Mouse (Mus musculus): Measurements from ENCODE around the gene Gpr143.

DNA sequence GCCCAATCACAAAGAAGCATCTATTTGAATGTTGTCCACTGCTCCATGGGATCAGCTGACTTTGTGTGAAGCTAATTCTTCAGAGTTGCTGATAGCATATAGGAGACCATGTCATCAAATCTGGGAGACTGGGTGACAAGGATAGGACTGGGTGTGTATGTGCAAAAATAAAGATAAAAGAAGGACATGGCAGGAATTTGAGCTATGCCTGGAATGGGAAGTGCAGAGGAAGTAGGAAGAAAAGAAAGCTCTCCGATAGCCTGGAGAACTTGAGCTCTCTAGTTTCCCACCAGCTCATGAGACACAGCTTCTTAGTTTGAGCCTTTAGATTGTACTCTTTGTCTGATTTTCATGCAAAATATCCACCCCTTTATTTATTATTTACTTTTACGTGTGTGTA lies 6.9 kb downstream of the Gpr143 start:
- TF ChIP-seq CTCF (conservative IDR thresholded peaks at IDR 0.05; ENCODE audit: low read length) (no peak), NANOG (IDR thresholded peaks at IDR 0.05; ENCODE audit: borderline replicate concordance, low read length) (no peak), POU5F1 (IDR thresholded peaks at IDR 0.05; ENCODE audit: borderline replicate concordance, low read length) (no peak)

Data from E14TG2a.4 (cell line).